ENCODE assay signal across 8 mouse cellular contexts in the genomic region with DNA sequence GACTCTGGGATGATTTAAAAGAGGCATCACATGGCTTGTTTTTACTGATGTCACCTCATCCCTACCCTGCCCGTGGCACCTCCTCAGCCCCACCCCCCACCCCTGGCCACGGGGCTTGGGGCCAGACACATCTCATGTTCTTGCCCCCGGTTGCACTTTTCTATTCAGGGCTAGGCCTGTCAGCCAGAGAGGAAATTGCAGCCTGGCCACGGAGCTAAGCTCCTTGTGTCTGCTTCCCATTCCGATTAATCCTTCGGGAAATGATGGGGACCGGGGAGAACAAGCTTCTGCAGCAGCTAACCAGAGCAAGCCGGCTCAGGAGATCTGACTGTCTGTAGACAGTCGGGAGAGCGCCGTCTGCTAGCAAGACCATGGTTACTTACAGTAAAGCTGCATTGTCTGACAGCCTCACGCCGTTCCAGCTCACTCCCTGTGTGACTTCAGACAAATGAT. TPM values are rescaled to one million over a fixed set of nuclear protein-coding genes. Genes with fewer than 3 reads are reported as not detected.
DNase-seq lines count a peak whose midpoint lies in the region; ATAC-seq and TF ChIP-seq lines count a peak whose summit lies in the region.
"Had no signal": no experiment of that assay in that cellular context is flagged by ENCODE, and none has a peak within 500 bp of the region (broad histone marks: within the 10 kb centered on the region; RNA-seq: fewer than 3 reads in every experiment).

No protein-coding gene starts in this region.

- H3K4me1 ChIP-seq in heart, embryonic 15.5 days (replicated peaks), result peaks cover 17% of the 10 kb centered on the region
- 0 out of 2 replicates have a peak, but pooled peaks cover 2% of the 10 kb centered on the region for H3K4me1 ChIP-seq in stomach, embryonic 14.5 days (ENCODE audit: control insufficient read depth, insufficient read depth, low read length)
- 0 out of 2 replicates have a peak, but pooled peaks cover 3% of the 10 kb centered on the region for H3K4me1 ChIP-seq in liver, embryonic 11.5 days (replicated peaks; ENCODE audit: control insufficient read depth, insufficient read depth, low read length)

- 0 out of 2 replicates have a peak overlapping the region, but pooled peaks have one; percentile 17 for H3K9ac ChIP-seq in heart, embryonic 15.5 days
- no peak overlapping the region for H3K9ac ChIP-seq in stomach, embryonic 14.5 days (replicated peaks; ENCODE audit: low read depth, low read length)
- H3K9ac ChIP-seq in liver, embryonic 11.5 days (ENCODE audit: low read depth, low read length), result no peak overlapping the region
- H3K9ac ChIP-seq: neural tube, embryonic 12.5 days had no signal

- WGBS in heart, embryonic 15.5 days, result 52% methylated on average over 13 of the region's 13 CpGs
- WGBS in stomach, embryonic 14.5 days, result 60% methylated on average over 13 of the region's 13 CpGs
- 74% methylated on average over 13 of the region's 13 CpGs for WGBS in liver, embryonic 11.5 days

- intact Hi-C loops in left cerebral cortex, adult 2 months (cut with DNase I), result loop anchor here (5.0 kb wide), 1 partner anchor 79 kb away; no protein-coding TSS in a partner anchor

- no peaks in the 10 kb centered on the region for H3K9me3 ChIP-seq in heart, embryonic 15.5 days (replicated peaks)
- H3K9me3 ChIP-seq in stomach, embryonic 14.5 days (ENCODE audit: control insufficient read depth, low read depth, low read length), result no peaks in the 10 kb centered on the region
- H3K9me3 ChIP-seq in liver, embryonic 11.5 days (ENCODE audit: control insufficient read depth, low read length), result no peaks in the 10 kb centered on the region
- H3K9me3 ChIP-seq: neural tube, embryonic 12.5 days had no signal

- TF ChIP-seq CTCF in Patski (IDR thresholded peaks at IDR 0.05), result no peak
- no peak for TF ChIP-seq CTCF in left cerebral cortex, adult 2 months (IDR thresholded peaks at IDR 0.05)

- peak; percentile 13 for ATAC-seq in Patski
- peak; percentile 40; the same call in 1 of the 2 replicates for ATAC-seq in heart, embryonic 15.5 days (replicated peaks; ENCODE audit: insufficient number of reproducible peaks, insufficient read depth, low FRiP score, low read depth)
- no peak for ATAC-seq in stomach, embryonic 14.5 days (ENCODE audit: insufficient number of reproducible peaks, insufficient read depth, low FRiP score, low read depth)
- ATAC-seq in liver, embryonic 11.5 days (replicated peaks; ENCODE audit: low FRiP score), result no peak

- DNase-seq in Patski (ENCODE audit: low read depth, low spot score), result peak; percentile 20
- DNase-seq in embryo, embryonic 10.5 days (ENCODE audit: low spot score), result peak; percentile 45
- DNase-seq in kidney, postnatal 14 days, result peak; percentile 80
- no peak for DNase-seq in left cerebral cortex, adult 2 months (ENCODE audit: extremely low spot score in 1 of 2, low spot score in 2 of 2)
- DNase-seq in liver, embryonic 11.5 days (ENCODE audit: low spot score), result no peak

- peak overlapping the region; percentile 19 for H3K27ac ChIP-seq in heart, embryonic 15.5 days
- peak overlapping the region; percentile 4; the same call in 1 of the 2 replicates for H3K27ac ChIP-seq in stomach, embryonic 14.5 days (ENCODE audit: low read length)
- no peak overlapping the region for H3K27ac ChIP-seq in left cerebral cortex, adult 2 months
- H3K27ac ChIP-seq in liver, embryonic 11.5 days (ENCODE audit: low read depth, low read length), result no peak overlapping the region
- H3K27ac ChIP-seq: neural tube, embryonic 12.5 days had no signal

- no peaks in the 10 kb centered on the region for H3K27me3 ChIP-seq in Patski
- no peaks in the 10 kb centered on the region for H3K27me3 ChIP-seq in heart, embryonic 15.5 days
- H3K27me3 ChIP-seq in stomach, embryonic 14.5 days (ENCODE audit: control insufficient read depth, insufficient read depth, low read length), result no peaks in the 10 kb centered on the region
- no peaks in the 10 kb centered on the region for H3K27me3 ChIP-seq in liver, embryonic 11.5 days (replicated peaks; ENCODE audit: control insufficient read depth, insufficient read depth, low read length)
- H3K27me3 ChIP-seq: neural tube, embryonic 12.5 days had no signal

- in situ Hi-C loops in Patski (cut with MboI; ENCODE audit: low pct_unique_long_range_greater_than_20kb), result loop anchor here (5.0 kb wide), 1 partner anchor 79 kb away; no protein-coding TSS in a partner anchor

- H3K36me3 ChIP-seq in heart, embryonic 15.5 days, result peaks cover 44% of the 10 kb centered on the region
- peaks cover 34% of the 10 kb centered on the region for H3K36me3 ChIP-seq in stomach, embryonic 14.5 days (ENCODE audit: control insufficient read depth, insufficient read depth, low read length)
- peaks cover 26% of the 10 kb centered on the region for H3K36me3 ChIP-seq in liver, embryonic 11.5 days (ENCODE audit: control insufficient read depth, insufficient read depth, low read length)

- H3K4me3 ChIP-seq in heart, embryonic 15.5 days, result no peak overlapping the region
- no peak overlapping the region for H3K4me3 ChIP-seq in stomach, embryonic 14.5 days (ENCODE audit: low read depth, low read length)
- H3K4me3 ChIP-seq in left cerebral cortex, adult 2 months, result no peak overlapping the region
- no peak overlapping the region for H3K4me3 ChIP-seq in liver, embryonic 11.5 days (ENCODE audit: low read depth, low read length)
- H3K4me3 ChIP-seq: neural tube, embryonic 12.5 days had no signal

- POLR2A ChIA-PET in Patski (lab: Charles Lee), result no interaction called here

- H3K4me2 ChIP-seq in heart, embryonic 15.5 days, result no peak overlapping the region
- H3K4me2 ChIP-seq in stomach, embryonic 14.5 days (replicated peaks; ENCODE audit: low read depth, low read length), result no peak overlapping the region
- no peak overlapping the region for H3K4me2 ChIP-seq in liver, embryonic 11.5 days
- H3K4me2 ChIP-seq: neural tube, embryonic 12.5 days had no signal

- CTCF ChIA-PET in Patski (lab: Charles Lee), result interaction anchor here (1.7 kb wide), 1 partner anchor 80 kb away, joined by 5 read pairs; no protein-coding TSS in a partner anchor

RNA-seq across cellular contexts. Expression of a gene that starts 40.7 kb away (rescaled TPM):
- polyA plus RNA-seq in Patski (2021), result not detected
- 0.25 and 0.44 TPM in 2 replicates for polyA plus RNA-seq in heart, embryonic 15.5 days (2015; fragmentation: Nextera tagmentation; extraction: Ambion mirVana)
- not detected in 2 replicates for polyA plus RNA-seq in stomach, embryonic 14.5 days (2014; fragmentation: Nextera tagmentation; extraction: Ambion mirVana)
- total RNA-seq in left cerebral cortex, adult 2 months (2021), result 1 to 10 TPM; 1.9 to 3.1 TPM
- not detected in 2 replicates for polyA plus RNA-seq in liver, embryonic 11.5 days (2014; fragmentation: Nextera tagmentation; extraction: Ambion mirVana)
- polyA plus RNA-seq: neural tube, embryonic 12.5 days had no signal

RNA-seq across cellular contexts. Expression of a gene that starts 50.3 kb away (rescaled TPM):
- polyA plus RNA-seq in Patski (2021), result 0.40 TPM
- 1.0 and 10.5 TPM in 2 replicates for polyA plus RNA-seq in heart, embryonic 15.5 days (2015; fragmentation: Nextera tagmentation; extraction: Ambion mirVana)
- polyA plus RNA-seq in stomach, embryonic 14.5 days (2014; fragmentation: Nextera tagmentation; extraction: Ambion mirVana), result 0.17 and 0.21 TPM in 2 replicates
- 1 to 10 TPM in 1 of 2 experiments, under 1 TPM in 1; 0.63 to 1.4 TPM for total RNA-seq in left cerebral cortex, adult 2 months (2021)
- polyA plus RNA-seq in liver, embryonic 11.5 days (2014; fragmentation: Nextera tagmentation; extraction: Ambion mirVana), result 0.26 and 0.29 TPM in 2 replicates

Comparison
In these comparisons a context has a peak if more than half of its experiments do, and no peak if none do; other contexts are left out.
1. ATAC-seq: peak in Patski (single experiment) and heart, embryonic 15.5 days (single experiment); none in stomach, embryonic 14.5 days (single experiment) and liver, embryonic 11.5 days (single experiment).
2. DNase-seq: peak in Patski (single experiment), embryo, embryonic 10.5 days (single experiment) and kidney, postnatal 14 days (single experiment); none in left cerebral cortex, adult 2 months (0 of 2) and liver, embryonic 11.5 days (single experiment).
3. H3K27ac ChIP-seq: peak in heart, embryonic 15.5 days (single experiment) and stomach, embryonic 14.5 days (single experiment); none in left cerebral cortex, adult 2 months (single experiment) and liver, embryonic 11.5 days (single experiment).